Mouse (Mus musculus) G1E (cell line): ENCODE measurements around the gene Slc29a1. TPM values are rescaled to one million over a fixed set of nuclear protein-coding genes. Genes with fewer than 3 reads are reported as not detected.

Experiments
- ATAC-seq: 2 replicates; pipeline ENCODE4 v1.8.0; 2016; ENCODE audit warnings: mild to moderate bottlenecking; ENCODE audit not compliant: insufficient number of reproducible peaks, poor library complexity, low FRiP score, severe bottlenecking; ENCODE audit errors: extremely low read depth
- DNase-seq: peaks from one replicate; pipeline ENCODE4 v3.0.0; 2012; ENCODE audit warnings: low spot score
- H3K27me3 ChIP-seq: 2 replicates; pipeline ENCODE4 v1.6.1; 2012; ENCODE audit warnings: mild to moderate bottlenecking, low read length, inconsistent platforms; ENCODE audit not compliant: insufficient read depth
- H3K36me3 ChIP-seq: replicated peaks from 2 replicates; pipeline ENCODE3; 2012; ENCODE audit warnings: mild to moderate bottlenecking, inconsistent platforms
- H3K4me1 ChIP-seq: 2 replicates; pipeline ENCODE4 v1.6.1; 2012; ENCODE audit warnings: low read depth, low read length, inconsistent platforms, mixed read lengths; ENCODE audit not compliant: insufficient read depth
- H3K4me3 ChIP-seq: 2 replicates; pipeline ENCODE4 v1.5.1; 2012; ENCODE audit warnings: low read depth, mild to moderate bottlenecking, inconsistent platforms, low read length, moderate library complexity, mixed read lengths
- H3K9me3 ChIP-seq: replicated peaks from 2 replicates; pipeline ENCODE4 v1.6.1; 2012; ENCODE audit warnings: inconsistent platforms
- CTCF ChIP-seq: IDR thresholded peaks from 2 replicates; pipeline ENCODE4 v1.5.1; 2012; ENCODE audit warnings: low read depth, low read length, inconsistent platforms, mixed read lengths
- GATA1 ChIP-seq: IDR thresholded peaks from 2 replicates; pipeline ENCODE4 v1.6.1; 2012; ENCODE audit warnings: borderline replicate concordance, low read length, inconsistent platforms, mixed read lengths
- GATA2 ChIP-seq: IDR thresholded peaks from 2 replicates; pipeline ENCODE4 v1.6.1; 2012; ENCODE audit warnings: low read depth, low read length, inconsistent platforms, borderline replicate concordance
- POLR2AphosphoS5 ChIP-seq: IDR thresholded peaks from 2 replicates; pipeline ENCODE4 v1.6.1; 2012; ENCODE audit warnings: low read depth, low read length, inconsistent platforms; ENCODE audit not compliant: insufficient replicate concordance
- TAL1 ChIP-seq: conservative IDR thresholded peaks from 2 replicates; pipeline ENCODE4 v1.6.1; 2012; ENCODE audit warnings: low read depth, low read length, inconsistent platforms, mixed read lengths
- polyA plus RNA-seq: library from polyadenylated mRNA; stranded (reverse); fragments of >175 nt; gene quantifications from 2 replicates; pipeline ENCODE4 v1.2.3, GENCODE M21; 2012
- total RNA-seq, 2 experiments: library from RNA; stranded (forward) in 1 of 2; stranded (reverse) in 1 of 2; fragments of 200-1000 nt in 1 of 2; fragments of >200 nt in 1 of 2; fragmentation: Nextera tagmentation in 1 of 2; gene quantifications; 2 replicates each; pipeline ENCODE4 v1.2.3; 2014 to 2017

The Slc29a1 gene
- total and polyA plus RNA-seq, 3 experiments = 93.5 to 207 (median 116) TPM

DNA sequence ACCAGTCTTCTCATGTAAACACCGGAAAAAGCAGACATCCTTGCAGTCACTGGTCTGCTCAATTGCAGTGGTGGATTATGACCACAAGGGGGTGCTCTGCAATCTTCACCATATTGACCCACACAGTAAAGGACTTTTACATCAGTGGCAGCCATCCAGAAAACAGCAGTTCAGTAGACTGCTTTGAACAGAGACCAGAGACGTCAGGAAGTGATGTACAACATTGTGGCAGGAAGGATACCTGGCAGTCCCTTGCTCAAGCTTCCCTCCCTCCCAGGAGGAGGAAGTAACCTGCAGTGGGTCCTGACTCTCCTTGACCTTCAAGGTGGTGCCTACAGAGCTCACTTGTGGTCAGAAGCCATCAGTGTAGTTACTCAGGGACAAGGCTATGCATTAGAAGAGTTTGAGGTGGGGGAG is 17.8 kb downstream of the Slc29a1 start:
- ATAC-seq (peak; percentile 52; the same call in 1 of the 2 replicates), DNase-seq (peak; percentile 43)
- Histone ChIP-seq H3K4me1 (peaks cover 81% of the 10 kb centered on the region), H3K4me3 (no peak overlapping the region), H3K27me3 (no peaks in the 10 kb centered on the region; the same call in 1 of the 2 replicates), H3K36me3 (peaks cover 37% of the 10 kb centered on the region), H3K9me3 (peaks cover 2% of the 10 kb centered on the region; the same call in 1 of the 2 replicates)
- TF ChIP-seq CTCF = peak; percentile 84
- no peak for TF ChIP-seq TAL1
- no peak for TF ChIP-seq POLR2AphosphoS5
- TF ChIP-seq GATA2 = no peak
- no peak for TF ChIP-seq GATA1

GRCm38 (mm10) chr17:45580958-45581477 is 18.4 kb downstream of the Slc29a1 start:
- no peak for DNase-seq
- peaks cover 31% of the 10 kb centered on the region for H3K36me3 ChIP-seq
- no peak for ATAC-seq

GRCm38 (mm10) chr17:45579554-45579953 is 19.9 kb downstream of the Slc29a1 start:
- H3K4me1 ChIP-seq = peaks cover 78% of the 10 kb centered on the region

More at GRCm38 (mm10) chr17:45580958-45581477, 18.4 kb downstream of the Slc29a1 start:
- TF ChIP-seq CTCF = no peak
- TF ChIP-seq POLR2AphosphoS5 = no peak
- TF ChIP-seq GATA2 = no peak
- no peak for TF ChIP-seq TAL1
- TF ChIP-seq GATA1 = no peak
- Histone ChIP-seq H3K9me3 (no peaks in the 10 kb centered on the region), H3K27me3 (no peaks in the 10 kb centered on the region; the same call in 1 of the 2 replicates), H3K4me3 (no peak overlapping the region), H3K4me1 (peaks cover 78% of the 10 kb centered on the region)

DNA sequence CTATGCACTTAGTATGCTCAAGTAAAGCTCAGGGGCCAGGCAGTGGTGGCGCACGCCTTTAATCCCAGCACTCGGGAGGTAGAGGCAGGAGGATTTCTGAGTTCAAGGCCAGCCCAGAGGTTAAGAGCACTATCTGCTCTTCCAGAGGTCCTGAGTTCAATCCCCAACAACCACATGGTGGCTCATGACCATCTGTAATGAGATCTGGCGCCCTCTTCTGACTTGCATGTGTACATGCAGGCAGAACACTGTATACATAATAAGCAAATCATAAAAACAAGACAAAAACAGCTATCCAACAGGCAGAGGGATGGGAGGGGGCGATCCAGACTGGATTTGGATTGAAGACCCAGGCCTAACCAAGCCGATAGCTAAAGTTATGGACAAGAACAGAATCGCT is 20.6 kb downstream of the Slc29a1 start:
- no peak overlapping the region for H3K4me3 ChIP-seq
- ATAC-seq = no peak
- H3K36me3 ChIP-seq = peaks cover 14% of the 10 kb centered on the region
- no peak for DNase-seq
- peaks cover 77% of the 10 kb centered on the region for H3K4me1 ChIP-seq
- peak; percentile 31; the same call in 1 of the 2 replicates for TF ChIP-seq CTCF
- TF ChIP-seq POLR2AphosphoS5 = no peak
- TF ChIP-seq TAL1 = no peak
- TF ChIP-seq GATA1 = no peak
- TF ChIP-seq GATA2 = no peak
- no peaks in the 10 kb centered on the region for H3K9me3 ChIP-seq
- no peaks in the 10 kb centered on the region for H3K27me3 ChIP-seq

More at GRCm38 (mm10) chr17:45579554-45579953, 19.9 kb downstream of the Slc29a1 start:
- Histone ChIP-seq H3K9me3 (no peaks in the 10 kb centered on the region), H3K36me3 (peaks cover 19% of the 10 kb centered on the region), H3K4me3 (no peak overlapping the region), H3K27me3 (no peaks in the 10 kb centered on the region)
- DNase-seq (no peak), ATAC-seq (no peak)
- TF ChIP-seq GATA2 = no peak
- TF ChIP-seq GATA1 = no peak
- no peak for TF ChIP-seq TAL1
- no peak for TF ChIP-seq POLR2AphosphoS5
- no peak for TF ChIP-seq CTCF

DNA sequence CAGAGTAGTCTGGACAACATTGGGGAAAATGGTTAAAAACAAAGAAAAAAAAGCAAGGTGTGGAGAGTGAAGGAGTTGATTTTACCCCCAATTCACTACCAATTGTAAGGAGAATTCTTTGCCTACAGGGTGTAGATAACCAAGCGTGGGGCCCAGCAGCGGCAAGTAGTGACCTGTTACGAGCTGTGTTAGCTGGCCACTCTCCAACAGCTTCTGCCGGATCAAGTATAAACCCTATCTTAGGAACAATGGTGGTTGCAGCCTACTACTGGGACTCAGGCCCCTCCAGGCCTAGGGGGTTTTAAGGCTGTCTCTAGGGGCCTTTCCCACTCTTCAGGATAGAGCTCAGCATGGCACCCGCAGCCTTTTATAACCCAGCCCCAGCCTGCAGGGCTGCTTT is 21.2 kb downstream of the Slc29a1 start:
- Histone ChIP-seq H3K27me3 (no peaks in the 10 kb centered on the region), H3K4me3 (no peak overlapping the region), H3K4me1 (peaks cover 73% of the 10 kb centered on the region), H3K9me3 (no peaks in the 10 kb centered on the region), H3K36me3 (peaks cover 12% of the 10 kb centered on the region)
- TF ChIP-seq POLR2AphosphoS5 (no peak), GATA2 (no peak), GATA1 (no peak), CTCF (no peak), TAL1 (no peak)
- ATAC-seq = no peak
- DNase-seq = no peak

- no peak for TF ChIP-seq GATA2
- no peak for TF ChIP-seq GATA1
- no peak for TF ChIP-seq TAL1
- TF ChIP-seq CTCF = no peak
- TF ChIP-seq POLR2AphosphoS5 = no peak
- Histone ChIP-seq H3K4me1 (peaks cover 61% of the 10 kb centered on the region), H3K9me3 (no peaks in the 10 kb centered on the region), H3K4me3 (peak overlapping the region; percentile 22; the same call in 1 of the 2 replicates), H3K27me3 (no peaks in the 10 kb centered on the region), H3K36me3 (peaks cover 33% of the 10 kb centered on the region)
- ATAC-seq (no peak), DNase-seq (no peak)
Measured at GRCm38 (mm10) chr17:45575123-45575897, 24.1 kb downstream of the Slc29a1 start.
